Mouse (Mus musculus) adrenal gland, postnatal 36 days (tissue): Measurements from ENCODE around the gene Hid1. TPM values are rescaled to one million over a fixed set of nuclear protein-coding genes. Genes with fewer than 3 reads are reported as not detected.

Experiments used
- DNase-seq, 2 experiments: peaks; one replicate each; pipeline ENCODE4 v3.0.0; 2021; ENCODE audit warnings: mixed read lengths in 1 of 2
- total RNA-seq, 2 experiments: library from RNA; stranded (reverse); gene quantifications; 2 replicates each; pipeline ENCODE4 v1.2.3; 2021

Hid1 gene
- total RNA-seq, 2 experiments from 2014 or later: 16.2 to 38.1 TPM

GRCm38 (mm10) chr11:115336115-115336514, 31.4 kb downstream of the Hid1 start:
- DNase-seq: no peak

- peak; percentile 54 to 55 for DNase-seq
These were observed 32.3 kb downstream of the Hid1 start for GRCm38 (mm10) chr11:115335223-115335622.

- DNase-seq: no peak
These were observed 33.0 kb downstream of the Hid1 start, which contains the start of gene Otop3 for GRCm38 (mm10) chr11:115334531-115334930. Otop3 (plus strand) TSS chr11:115334731.

GRCm38 (mm10) chr11:115329339-115329738, 38.2 kb downstream of the Hid1 start:
- DNase-seq: peak in 1 of 2 experiments; percentile 21

- no peak for DNase-seq
These were observed 40.8 kb downstream of the Hid1 start for GRCm38 (mm10) chr11:115326730-115327129.

- no peak for DNase-seq
These were observed 44.2 kb downstream of the Hid1 start for GRCm38 (mm10) chr11:115323354-115323753.

- DNase-seq: peak; percentile 70 to 80
These were observed 45.5 kb downstream of the Hid1 start, which contains the start of gene Ush1g for GRCm38 (mm10) chr11:115321906-115322693. Ush1g (minus strand) TSS chr11:115322041.

GRCm38 (mm10) chr11:115319704-115320383, 47.7 kb downstream of the Hid1 start:
- DNase-seq: no peak

- no peak for DNase-seq
These were observed 49.1 kb downstream of the Hid1 start for GRCm38 (mm10) chr11:115318245-115319027.

- no peak for DNase-seq
These were observed 50.4 kb downstream of the Hid1 start for GRCm38 (mm10) chr11:115317204-115317603.

- peak in 1 of 2 experiments; percentile 24 for DNase-seq
These were observed 53.3 kb downstream of the Hid1 start for GRCm38 (mm10) chr11:115314249-115314648.

- no peak for DNase-seq
These were observed 58.8 kb downstream of the Hid1 start for GRCm38 (mm10) chr11:115308781-115309180.

GRCm38 (mm10) chr11:115306863-115307262, 60.7 kb downstream of the Hid1 start, which contains the start of gene Otop2:
Otop2 (plus strand) TSS chr11:115307163.
- DNase-seq: no peak

GRCm38 (mm10) chr11:115303167-115303566, 64.4 kb downstream of the Hid1 start:
- DNase-seq: peak in 1 of 2 experiments; percentile 40

- no peak for DNase-seq
These were observed 66.2 kb downstream of the Hid1 start for GRCm38 (mm10) chr11:115301351-115301750.

GRCm38 (mm10) chr11:115300745-115301144, 66.8 kb downstream of the Hid1 start:
- DNase-seq: no peak

GRCm38 (mm10) chr11:115298160-115298559, 69.4 kb downstream of the Hid1 start:
- DNase-seq: no peak

Other genes with a start within 250 kb of the Hid1 start
- gene Cd300lf, start 233.8 kb downstream of the Hid1 start, total RNA-seq: 1 to 10 TPM in 1 of 2 experiments, under 1 TPM in 1; 0.69 to 1.0 TPM
- 10 to 100 TPM; 18.1 to 20.3 TPM for gene Slc9a3r1, start 204.4 kb downstream of the Hid1 start, total RNA-seq
- gene Tmem104, start 180.3 kb downstream of the Hid1 start, total RNA-seq: 10 to 100 TPM; 19.9 to 23.2 TPM
- gene Nat9, start 179.9 kb downstream of the Hid1 start, total RNA-seq: 10 to 100 TPM; 26.7 to 29.4 TPM
- gene Grin2c, start 100.5 kb downstream of the Hid1 start, total RNA-seq: 1 to 10 TPM; 1.7 to 4.6 TPM
- gene Fdxr, start 90.7 kb downstream of the Hid1 start, total RNA-seq: 1,000 to 10,000 TPM; 1,168 to 1,492 TPM
- gene Fads6, start 70.1 kb downstream of the Hid1 start, total RNA-seq: 10 to 100 TPM; 47.5 to 75.9 TPM
- not detected for gene Otop2, start 60.6 kb downstream of the Hid1 start, total RNA-seq
- gene Ush1g, start 45.7 kb downstream of the Hid1 start, total RNA-seq: under 1 TPM; 0.40 to 0.49 TPM
- gene Otop3, start 33.0 kb downstream of the Hid1 start, total RNA-seq: not detected
- gene Cdr2l, start 14.2 kb upstream of the Hid1 start, total RNA-seq: 100 to 1,000 TPM in 1 of 2 experiments, 10 to 100 TPM in 1; 82.1 to 136 TPM
- 100 to 1,000 TPM; 147 to 162 TPM for gene Mrpl58, start 36.0 kb upstream of the Hid1 start, total RNA-seq
- 100 to 1,000 TPM; 567 to 597 TPM for gene Atp5h, start 52.2 kb upstream of the Hid1 start, total RNA-seq
- 10 to 100 TPM; 43.8 to 70.0 TPM for gene Kctd2, start 52.4 kb upstream of the Hid1 start, total RNA-seq
- gene Trim80, start 72.8 kb upstream of the Hid1 start, total RNA-seq: under 1 TPM in 1 of 2 experiments, not detected in 1; 0.17 TPM
- gene Slc16a5, start 94.7 kb upstream of the Hid1 start, total RNA-seq: under 1 TPM in 1 of 2 experiments, not detected in 1; 0.53 TPM
- gene Armc7, start 107.9 kb upstream of the Hid1 start, total RNA-seq: 1 to 10 TPM; 7.3 to 8.2 TPM
- 100 to 1,000 TPM in 1 of 2 experiments, 10 to 100 TPM in 1; 98.5 to 161 TPM for gene Nt5c, start 124.1 kb upstream of the Hid1 start, total RNA-seq
- gene Jpt1, start 146.6 kb upstream of the Hid1 start, total RNA-seq: 100 to 1,000 TPM in 1 of 2 experiments, 10 to 100 TPM in 1; 80.5 to 106 TPM
- 100 to 1,000 TPM; 248 to 259 TPM for gene Sumo2, start 168.5 kb upstream of the Hid1 start, total RNA-seq
- gene Nup85, start 196.7 kb upstream of the Hid1 start, total RNA-seq: 10 to 100 TPM; 44.0 to 44.8 TPM
- 100 to 1,000 TPM in 1 of 2 experiments, 10 to 100 TPM in 1; 97.7 to 102 TPM for gene Mrps7, start 236.2 kb upstream of the Hid1 start, total RNA-seq
- 10 to 100 TPM; 25.3 to 30.7 TPM for gene Gga3, start 236.3 kb upstream of the Hid1 start, total RNA-seq
- gene Mif4gd, start 245.2 kb upstream of the Hid1 start, total RNA-seq: 100 to 1,000 TPM in 1 of 2 experiments, 10 to 100 TPM in 1; 73.4 to 195 TPM